Mouse (Mus musculus): Measurements from ENCODE around the gene Rnf217. TPM values are rescaled to one million over a fixed set of nuclear protein-coding genes. Genes with fewer than 3 reads are reported as not detected.
A peak's percentile ranks its signal among the peaks of the same experiment; 100 is the strongest.

Gene Rnf217
- polyA plus RNA-seq, 1 experiment: 3.9 TPM

- 2% methylated on average over 59 of the region's 60 CpGs for WGBS
- peaks cover 6% of the 10 kb centered on the region; the same call in 1 of the 2 replicates for H3K4me1 ChIP-seq (ENCODE audit: control insufficient read depth, insufficient read depth, low read length)
- DNase-seq: peak; percentile 45 to 60
- no peak for TF ChIP-seq CTCF (IDR thresholded peaks at IDR 0.05; ENCODE audit: borderline replicate concordance, insufficient read depth, low read depth, low read length)
- no peak for TF ChIP-seq POLR2A (IDR thresholded peaks at IDR 0.05; ENCODE audit: borderline replicate concordance, insufficient read depth, low read length)
- H3K27me3 ChIP-seq (ENCODE audit: control insufficient read depth, insufficient read depth, low read length): no peaks in the 10 kb centered on the region
- H3K4me3 ChIP-seq (replicated peaks; ENCODE audit: insufficient read depth, low read depth, low read length): peak overlapping the region; percentile 95
- H3K27ac ChIP-seq (ENCODE audit: insufficient read depth, low read length): peak overlapping the region; percentile 51; the same call in 1 of the 2 replicates
Measured at GRCm38 (mm10) chr10:31608441-31609065, 431 bp downstream of the Rnf217 start.

- Histone ChIP-seq H3K27ac (ENCODE audit: insufficient read depth, low read length) (peak overlapping the region; percentile 43; the same call in 1 of the 2 replicates), H3K27me3 (ENCODE audit: control insufficient read depth, insufficient read depth, low read length) (no peaks in the 10 kb centered on the region), H3K4me3 (replicated peaks; ENCODE audit: insufficient read depth, low read depth, low read length) (peak overlapping the region; percentile 67), H3K4me1 (ENCODE audit: control insufficient read depth, insufficient read depth, low read length) (peaks cover 6% of the 10 kb centered on the region; the same call in 1 of the 2 replicates)
- peak; percentile 36 to 43 for DNase-seq
- 8% methylated on average over 11 of the region's 11 CpGs for WGBS
- TF ChIP-seq CTCF (IDR thresholded peaks at IDR 0.05; ENCODE audit: borderline replicate concordance, insufficient read depth, low read depth, low read length): no peak
- no peak for TF ChIP-seq POLR2A (IDR thresholded peaks at IDR 0.05; ENCODE audit: borderline replicate concordance, insufficient read depth, low read length)
Measured at GRCm38 (mm10) chr10:31606981-31607867, 1.8 kb downstream of the Rnf217 start.

- Histone ChIP-seq H3K4me3 (replicated peaks; ENCODE audit: insufficient read depth, low read depth, low read length) (no peak overlapping the region), H3K27ac (ENCODE audit: insufficient read depth, low read length) (no peak overlapping the region), H3K4me1 (ENCODE audit: control insufficient read depth, insufficient read depth, low read length) (peaks cover 6% of the 10 kb centered on the region; the same call in 1 of the 2 replicates), H3K27me3 (ENCODE audit: control insufficient read depth, insufficient read depth, low read length) (no peaks in the 10 kb centered on the region)
- TF ChIP-seq CTCF (IDR thresholded peaks at IDR 0.05; ENCODE audit: borderline replicate concordance, insufficient read depth, low read depth, low read length) (no peak), POLR2A (IDR thresholded peaks at IDR 0.05; ENCODE audit: borderline replicate concordance, insufficient read depth, low read length) (no peak)
- DNase-seq: no peak
- 92% methylated on average over 4 of the region's 4 CpGs for WGBS
Measured at GRCm38 (mm10) chr10:31603855-31604254, 5.1 kb downstream of the Rnf217 start.

- Histone ChIP-seq H3K4me3 (replicated peaks; ENCODE audit: insufficient read depth, low read depth, low read length) (no peak overlapping the region), H3K4me1 (ENCODE audit: control insufficient read depth, insufficient read depth, low read length) (no peaks in the 10 kb centered on the region), H3K27me3 (ENCODE audit: control insufficient read depth, insufficient read depth, low read length) (no peaks in the 10 kb centered on the region), H3K27ac (ENCODE audit: insufficient read depth, low read length) (no peak overlapping the region)
- no peak for DNase-seq
- no peak for TF ChIP-seq CTCF (IDR thresholded peaks at IDR 0.05; ENCODE audit: borderline replicate concordance, insufficient read depth, low read depth, low read length)
- TF ChIP-seq POLR2A (IDR thresholded peaks at IDR 0.05; ENCODE audit: borderline replicate concordance, insufficient read depth, low read length): no peak
- 94% methylated on average over 6 of the region's 6 CpGs for WGBS
Measured at GRCm38 (mm10) chr10:31600116-31600515, 8.9 kb downstream of the Rnf217 start.

- H3K4me3 ChIP-seq (replicated peaks; ENCODE audit: insufficient read depth, low read depth, low read length): no peak overlapping the region
- no peaks in the 10 kb centered on the region; the same call in 1 of the 2 replicates for H3K4me1 ChIP-seq (ENCODE audit: control insufficient read depth, insufficient read depth, low read length)
- no peak for DNase-seq
- H3K27me3 ChIP-seq (ENCODE audit: control insufficient read depth, insufficient read depth, low read length): no peaks in the 10 kb centered on the region
- TF ChIP-seq CTCF (IDR thresholded peaks at IDR 0.05; ENCODE audit: borderline replicate concordance, insufficient read depth, low read depth, low read length): no peak
- 95% methylated on average over 2 of the region's 2 CpGs for WGBS
- H3K27ac ChIP-seq (ENCODE audit: insufficient read depth, low read length): no peak overlapping the region
Measured at GRCm38 (mm10) chr10:31597886-31598285, 11.1 kb downstream of the Rnf217 start.

GRCm38 (mm10) chr10:31596804-31597203 is 12.2 kb downstream of the Rnf217 start:
- Histone ChIP-seq H3K4me1 (ENCODE audit: control insufficient read depth, insufficient read depth, low read length) (no peaks in the 10 kb centered on the region; the same call in 1 of the 2 replicates), H3K27me3 (ENCODE audit: control insufficient read depth, insufficient read depth, low read length) (no peaks in the 10 kb centered on the region), H3K27ac (ENCODE audit: insufficient read depth, low read length) (no peak overlapping the region), H3K4me3 (replicated peaks; ENCODE audit: insufficient read depth, low read depth, low read length) (no peak overlapping the region)
- TF ChIP-seq POLR2A (IDR thresholded peaks at IDR 0.05; ENCODE audit: borderline replicate concordance, insufficient read depth, low read length): no peak
- TF ChIP-seq CTCF (IDR thresholded peaks at IDR 0.05; ENCODE audit: borderline replicate concordance, insufficient read depth, low read depth, low read length): no peak
- DNase-seq: no peak
- WGBS: 46% methylated on average over 4 of the region's 4 CpGs

GRCm38 (mm10) chr10:31595326-31595725 is 13.7 kb downstream of the Rnf217 start:
- H3K27me3 ChIP-seq (ENCODE audit: control insufficient read depth, insufficient read depth, low read length): no peaks in the 10 kb centered on the region
- H3K4me1 ChIP-seq (ENCODE audit: control insufficient read depth, insufficient read depth, low read length): no peaks in the 10 kb centered on the region; the same call in 1 of the 2 replicates
- H3K27ac ChIP-seq (ENCODE audit: insufficient read depth, low read length): no peak overlapping the region
- TF ChIP-seq POLR2A (IDR thresholded peaks at IDR 0.05; ENCODE audit: borderline replicate concordance, insufficient read depth, low read length): no peak
- no peak for TF ChIP-seq CTCF (IDR thresholded peaks at IDR 0.05; ENCODE audit: borderline replicate concordance, insufficient read depth, low read depth, low read length)
- DNase-seq: no peak
- H3K4me3 ChIP-seq (replicated peaks; ENCODE audit: insufficient read depth, low read depth, low read length): no peak overlapping the region
- 86% methylated on average over 4 of the region's 4 CpGs for WGBS

All from cerebellum, adult 2 months (tissue).